Mouse (Mus musculus) intestine, postnatal 0 days (tissue): ENCODE results near the gene Siah2. TPM values are rescaled to one million over a fixed set of nuclear protein-coding genes. Genes with fewer than 3 reads are reported as not detected.

Source experiments
- ATAC-seq: fragments of 200-750 bp; cut with Nextera tagmentation; 2 replicates; pipeline ENCODE4 v1.8.0; 2017; ENCODE audit warnings: mild to moderate bottlenecking, moderate TSS enrichment, moderate library complexity
- H3K27ac ChIP-seq: fragments of 300-500 bp; sonication (generic); 2 replicates; pipeline ENCODE4 v1.5.1; 2014; ENCODE audit warnings: mild to moderate bottlenecking, low read depth, low read length, moderate library complexity
- H3K27me3 ChIP-seq: fragments of 300-500 bp; sonication (generic); replicated peaks from 2 replicates; pipeline ENCODE4 v1.6.1; 2014; ENCODE audit warnings: low read length, mixed read lengths; ENCODE audit not compliant: control insufficient read depth, insufficient read depth
- H3K36me3 ChIP-seq: fragments of 300-500 bp; sonication (generic); 2 replicates; pipeline ENCODE4 v1.6.1; 2014; ENCODE audit warnings: mild to moderate bottlenecking, moderate library complexity; ENCODE audit not compliant: control insufficient read depth, insufficient read depth
- H3K4me1 ChIP-seq: fragments of 300-500 bp; sonication (generic); replicated peaks from 2 replicates; pipeline ENCODE4 v1.6.1; 2014; ENCODE audit warnings: antibody characterized with exemption, low read length, mixed read lengths; ENCODE audit not compliant: control insufficient read depth, insufficient read depth
- H3K4me2 ChIP-seq: fragments of 300-500 bp; sonication (generic); replicated peaks from 2 replicates; pipeline ENCODE4 v1.6.1; 2014; ENCODE audit warnings: low read depth, mild to moderate bottlenecking, moderate library complexity
- H3K4me3 ChIP-seq: fragments of 300-500 bp; sonication (generic); 2 replicates; pipeline ENCODE4 v1.5.1; 2014; ENCODE audit warnings: low read depth, low read length
- H3K9ac ChIP-seq: fragments of 300-500 bp; sonication (generic); 2 replicates; pipeline ENCODE4 v1.6.1; 2014; ENCODE audit warnings: mild to moderate bottlenecking, low read depth, low read length
- H3K9me3 ChIP-seq: fragments of 300-500 bp; sonication (generic); 2 replicates; pipeline ENCODE4 v1.6.1; 2016; ENCODE audit warnings: mixed run types; ENCODE audit not compliant: control insufficient read depth
- CTCF ChIP-seq: sonication (generic); IDR thresholded peaks from 2 replicates; pipeline ENCODE4 v1.5.1; 2016; ENCODE audit warnings: low read depth, mild to moderate bottlenecking, control low read depth, antibody characterized with exemption, moderate library complexity
- WGBS: fragments of 180-500 bp; shearing (Covaris S2); extraction: QIAGEN DNeasy Blood & Tissue Kit; methylation state at CpG from one replicate; pipeline ENCODE4 v1.1.7; 2014; 5-methylcytosine and 5-hydroxymethylcytosine counted together
- polyA plus RNA-seq: library from polyadenylated mRNA; unstranded; fragments of >200 nt; fragmentation: Nextera tagmentation; extraction: Ambion mirVana; gene quantifications from 2 replicates; pipeline ENCODE4 v1.2.1, GENCODE M21; 2015

Siah2 gene
- polyA plus RNA-seq, 1 experiment from 2014 or later = 4.6 TPM

DNA sequence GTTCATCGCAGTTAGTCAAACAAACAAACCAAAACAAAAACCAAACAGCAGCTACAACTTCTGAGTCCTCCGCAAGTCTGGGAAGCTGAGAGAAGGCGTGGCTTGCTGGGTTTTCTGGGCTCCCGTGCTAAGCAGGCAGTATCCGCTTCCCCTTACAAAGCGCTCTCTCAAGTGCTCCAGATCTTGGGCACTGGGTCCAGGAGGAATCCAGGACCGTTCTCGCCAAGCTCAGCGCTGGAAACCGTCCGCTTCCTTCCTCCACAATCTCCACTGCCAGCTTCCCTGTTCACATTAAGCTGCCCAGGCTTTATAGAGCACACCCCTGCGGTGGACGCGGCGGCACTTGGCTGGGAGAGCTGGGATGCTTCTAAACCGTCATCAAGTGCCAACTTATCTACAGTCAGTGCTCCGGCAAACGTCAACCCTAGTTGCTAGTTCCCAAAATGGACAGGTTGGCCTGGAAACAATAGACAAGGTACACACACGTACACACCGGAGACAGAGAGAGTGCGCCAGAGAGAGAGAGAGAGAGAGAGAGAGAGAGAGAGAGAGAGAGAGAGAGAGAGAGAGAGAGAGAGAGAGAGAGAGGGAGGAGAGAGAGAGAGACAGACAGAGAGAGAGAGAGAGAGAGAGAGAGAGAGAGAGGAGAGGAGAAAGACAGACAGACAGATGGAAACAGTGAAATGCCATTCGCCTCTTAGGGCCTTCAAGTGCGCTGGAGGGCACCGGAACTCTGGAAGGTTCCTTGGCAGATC is 1.4 kb downstream of the Siah2 start:
- Histone ChIP-seq H3K36me3 (no peaks in the 10 kb centered on the region), H3K4me3 (peak overlapping the region; percentile 88), H3K4me2 (peak overlapping the region; percentile 96), H3K4me1 (peaks cover 3% of the 10 kb centered on the region; the same call in 1 of the 2 replicates), H3K9ac (peak overlapping the region; percentile 86), H3K27ac (peak overlapping the region; percentile 89), H3K9me3 (no peaks in the 10 kb centered on the region), H3K27me3 (no peaks in the 10 kb centered on the region)
- ATAC-seq = peak; percentile 42
- under 1% methylated on average over 24 of the region's 24 CpGs for WGBS
- TF ChIP-seq CTCF = 0 out of 2 replicates have a peak, but pooled peaks have one; percentile 6

DNA sequence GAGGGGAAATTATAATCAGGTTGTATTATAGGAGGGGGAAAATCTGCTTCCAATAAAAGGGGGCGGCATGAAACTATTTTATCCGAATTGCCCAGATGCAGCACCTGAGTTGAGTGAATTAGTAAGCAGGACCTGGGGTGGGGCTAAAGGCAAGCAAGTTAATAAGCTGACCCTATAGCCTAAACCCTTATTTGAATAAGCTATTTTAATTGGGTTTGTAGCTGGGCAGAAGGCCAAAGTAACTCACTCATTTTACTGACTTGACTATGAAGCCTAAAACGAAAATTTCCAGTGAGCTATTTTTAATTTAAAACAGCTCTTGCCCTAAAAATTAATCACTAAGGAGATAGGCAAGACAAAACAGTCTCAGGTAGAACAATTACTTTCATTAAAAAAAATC is 2.5 kb downstream of the Siah2 start:
- Histone ChIP-seq H3K9ac (no peak overlapping the region), H3K4me2 (no peak overlapping the region), H3K9me3 (no peaks in the 10 kb centered on the region), H3K36me3 (no peaks in the 10 kb centered on the region), H3K27ac (no peak overlapping the region), H3K4me3 (no peak overlapping the region), H3K4me1 (peaks cover 3% of the 10 kb centered on the region; the same call in 1 of the 2 replicates), H3K27me3 (no peaks in the 10 kb centered on the region)
- TF ChIP-seq CTCF = no peak
- no peak for ATAC-seq
- WGBS = 60% methylated on average over 3 of the region's 3 CpGs

DNA sequence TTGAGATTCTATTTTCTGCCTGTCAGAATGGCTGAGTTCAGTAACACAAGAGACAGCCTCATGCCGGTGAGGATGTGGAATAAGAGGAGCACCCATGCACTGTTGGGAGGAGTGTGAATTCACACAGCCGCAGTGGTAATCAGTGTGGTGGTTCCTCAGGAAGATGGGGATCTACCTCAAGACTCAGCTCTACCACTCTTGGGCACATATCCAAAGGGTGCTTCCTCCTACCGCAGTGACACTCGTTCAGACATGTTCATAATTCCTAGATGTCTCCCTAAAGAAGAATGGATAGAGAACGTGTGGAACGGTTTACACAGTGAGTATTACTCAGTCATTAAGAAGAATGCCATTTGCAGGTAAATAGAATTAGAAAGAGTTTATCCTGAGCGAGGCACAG is 3.1 kb downstream of the Siah2 start:
- Histone ChIP-seq H3K4me2 (no peak overlapping the region), H3K27ac (no peak overlapping the region), H3K36me3 (no peaks in the 10 kb centered on the region), H3K27me3 (no peaks in the 10 kb centered on the region), H3K9me3 (no peaks in the 10 kb centered on the region), H3K9ac (no peak overlapping the region), H3K4me3 (no peak overlapping the region), H3K4me1 (peaks cover 3% of the 10 kb centered on the region; the same call in 1 of the 2 replicates)
- WGBS = 84% methylated on average over 7 of the region's 7 CpGs
- no peak for ATAC-seq
- no peak for TF ChIP-seq CTCF

DNA sequence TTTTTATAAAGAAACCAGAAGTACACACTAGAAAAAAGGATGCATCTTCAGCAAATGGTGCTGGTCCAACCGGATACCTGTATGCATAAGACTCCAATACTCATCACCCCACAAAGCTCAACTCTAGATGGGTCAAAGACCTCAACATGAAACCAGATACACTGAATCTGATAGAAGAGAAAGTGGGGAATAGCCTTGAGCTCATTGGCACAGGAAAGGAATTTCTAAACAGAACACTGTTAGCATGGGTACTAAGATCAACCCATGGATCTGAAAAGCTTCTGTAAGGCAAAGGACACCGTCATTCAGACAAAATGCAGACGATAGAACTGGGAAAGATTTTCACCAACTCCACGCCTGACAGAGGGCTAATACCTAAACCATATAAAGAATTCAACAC is 3.6 kb downstream of the Siah2 start:
- no peak overlapping the region for H3K4me3 ChIP-seq
- no peak for TF ChIP-seq CTCF
- H3K27me3 ChIP-seq = no peaks in the 10 kb centered on the region
- 92% methylated on average over 4 of the region's 4 CpGs for WGBS
- H3K27ac ChIP-seq = no peak overlapping the region
- no peaks in the 10 kb centered on the region for H3K36me3 ChIP-seq
- ATAC-seq = no peak
- H3K9me3 ChIP-seq = no peaks in the 10 kb centered on the region
- no peak overlapping the region for H3K4me2 ChIP-seq
- H3K9ac ChIP-seq = no peak overlapping the region
- peaks cover 3% of the 10 kb centered on the region; the same call in 1 of the 2 replicates for H3K4me1 ChIP-seq

DNA sequence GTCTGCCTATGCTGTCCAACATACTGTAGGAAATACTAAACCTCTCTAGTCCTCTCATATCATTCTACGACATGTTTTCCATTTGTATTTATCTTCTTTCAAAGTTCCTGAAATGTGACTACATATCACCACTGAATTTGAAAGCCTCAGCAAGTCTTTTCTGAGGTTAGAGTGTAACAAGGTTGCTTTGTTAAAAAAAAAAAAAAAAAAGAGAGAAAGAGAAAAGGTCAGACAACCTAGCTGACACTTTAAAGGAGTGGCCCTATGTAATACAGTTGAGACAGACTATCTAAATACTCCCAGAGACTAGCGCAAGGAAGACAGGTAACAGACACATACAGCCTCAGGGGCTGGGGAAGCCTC is 5.3 kb downstream of the Siah2 start:
- no peak for ATAC-seq
- Histone ChIP-seq H3K27ac (no peak overlapping the region), H3K4me3 (no peak overlapping the region), H3K27me3 (no peaks in the 10 kb centered on the region), H3K9ac (no peak overlapping the region), H3K4me2 (no peak overlapping the region), H3K36me3 (no peaks in the 10 kb centered on the region), H3K4me1 (peaks cover 3% of the 10 kb centered on the region), H3K9me3 (no peaks in the 10 kb centered on the region)
- 51% methylated on average over 2 of the region's 2 CpGs for WGBS
- TF ChIP-seq CTCF = no peak

DNA sequence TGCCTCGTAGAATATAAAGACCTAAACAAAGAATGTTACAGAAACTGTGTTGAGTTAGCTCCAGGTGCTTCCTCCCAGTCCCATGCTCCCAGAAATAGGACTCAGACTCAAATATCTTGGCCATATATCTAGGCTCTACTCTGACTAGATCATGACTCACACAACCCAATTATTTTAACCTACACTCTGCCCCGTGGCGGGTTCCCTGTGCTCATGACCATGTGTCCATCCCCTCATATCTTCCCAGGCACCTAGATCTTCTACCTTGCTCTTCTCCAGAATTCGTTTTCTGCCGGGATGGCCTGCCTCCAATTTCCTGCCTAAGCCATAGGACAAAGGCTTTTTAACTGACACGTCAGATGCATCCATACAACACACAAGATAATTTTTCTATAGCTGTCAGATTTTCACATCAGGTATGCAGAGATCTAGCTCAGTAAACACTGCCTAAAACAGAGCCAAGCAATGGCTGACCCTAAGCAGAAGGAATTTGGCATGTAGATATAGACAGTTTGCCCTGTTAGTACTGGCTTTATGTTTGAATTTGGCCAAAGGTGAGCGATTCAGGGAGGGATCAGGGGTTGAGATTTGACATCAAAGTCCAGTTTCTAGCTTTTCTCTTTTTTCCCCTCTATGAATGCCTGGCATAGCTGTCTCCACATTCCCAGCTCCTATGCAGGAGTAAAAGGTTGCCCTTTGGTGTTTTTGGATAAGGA is 5.8 kb downstream of the Siah2 start:
- no peak for TF ChIP-seq CTCF
- ATAC-seq = no peak
- Histone ChIP-seq H3K4me3 (no peak overlapping the region), H3K36me3 (no peaks in the 10 kb centered on the region), H3K4me2 (no peak overlapping the region), H3K4me1 (peaks cover 3% of the 10 kb centered on the region), H3K27ac (no peak overlapping the region; the same call in 1 of the 2 replicates), H3K9ac (no peak overlapping the region), H3K9me3 (no peaks in the 10 kb centered on the region), H3K27me3 (no peaks in the 10 kb centered on the region)
- 76% methylated on average over 7 of the region's 7 CpGs for WGBS
